Mouse (Mus musculus): ENCODE measurements around the gene Pnpla1.

DNA sequence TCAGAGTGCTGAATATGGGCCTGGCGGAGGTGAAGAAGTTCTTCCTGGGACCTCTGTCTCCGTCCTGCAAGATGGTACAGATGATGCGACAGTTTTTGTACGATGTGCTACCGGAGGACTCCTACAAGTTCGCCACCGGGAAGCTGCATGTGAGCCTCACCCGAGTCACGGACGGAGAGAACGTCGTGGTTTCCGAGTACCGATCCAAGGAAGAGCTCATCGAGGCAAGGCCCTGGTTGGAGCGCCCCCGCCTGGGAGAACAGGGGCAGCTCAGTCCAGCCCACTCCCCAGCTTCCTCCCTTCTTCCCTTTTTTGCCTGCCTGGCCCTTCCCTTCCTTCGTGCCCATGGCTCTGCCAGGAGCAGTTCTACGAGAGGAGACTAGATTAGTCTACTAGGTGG, 18.6 kb downstream of the Pnpla1 start:
- no peak for TF ChIP-seq POLR2A (IDR thresholded peaks at IDR 0.05; ENCODE audit: insufficient read depth, low read depth, low read length)
- TF ChIP-seq CTCF (IDR thresholded peaks at IDR 0.05), result peak; percentile 44
